Mouse (Mus musculus): ENCODE results near the gene Msh2. TPM values are rescaled to one million over a fixed set of nuclear protein-coding genes. Genes with fewer than 3 reads are reported as not detected.

The Msh2 gene
- polyA plus RNA-seq, 1 experiment: 6.0 TPM

DNA sequence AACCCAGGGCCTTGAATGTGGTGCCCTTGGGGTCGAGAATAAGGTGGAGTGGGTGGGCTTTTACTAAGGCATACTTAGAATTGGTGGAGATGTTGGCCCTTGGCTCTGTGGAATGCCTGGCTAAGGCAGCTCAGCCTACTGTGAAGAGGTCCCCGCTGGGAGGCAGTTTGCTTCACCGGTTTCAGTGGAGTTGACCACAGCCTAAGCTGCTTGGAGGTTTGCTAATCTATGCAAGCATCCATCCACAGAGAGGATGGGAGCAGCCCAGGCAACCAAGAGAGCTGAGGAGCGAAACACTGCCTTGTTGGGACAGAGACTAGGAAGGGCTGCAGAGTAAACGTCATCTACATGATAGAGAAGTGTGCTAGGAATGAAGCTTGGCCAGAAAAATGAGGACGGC is 24.7 kb downstream of the Msh2 start:
- WGBS: 84% methylated on average over 6 of the region's 6 CpGs

GRCm38 (mm10) chr17:87698996-87699765 is 27.1 kb downstream of the Msh2 start:
- 58% methylated on average over 16 of the region's 16 CpGs for WGBS

More for the DNA sequence above, 24.7 kb downstream of the Msh2 start:
- DNase-seq (ENCODE audit: low read depth, low spot score): no peak

GRCm38 (mm10) chr17:87700101-87700500 is 28.0 kb downstream of the Msh2 start:
- WGBS: 86% methylated on average over 8 of the region's 8 CpGs

More at GRCm38 (mm10) chr17:87698996-87699765, 27.1 kb downstream of the Msh2 start:
- peak; percentile 18 for DNase-seq (ENCODE audit: low read depth, low spot score)

GRCm38 (mm10) chr17:87724727-87725126 is 52.6 kb downstream of the Msh2 start:
- WGBS: 89% methylated on average over 7 of the region's 7 CpGs
- DNase-seq (ENCODE audit: low read depth, low spot score): no peak

More at GRCm38 (mm10) chr17:87700101-87700500, 28.0 kb downstream of the Msh2 start:
- DNase-seq (ENCODE audit: low read depth, low spot score): no peak

GRCm38 (mm10) chr17:87726489-87727356 is 54.6 kb downstream of the Msh2 start:
- no peak for DNase-seq (ENCODE audit: low read depth, low spot score)
- WGBS: 88% methylated on average over 12 of the region's 12 CpGs

- 73% methylated on average over 4 of the region's 4 CpGs for WGBS
- no peak for DNase-seq (ENCODE audit: low read depth, low spot score)
Observed at GRCm38 (mm10) chr17:87731962-87732361, 59.8 kb downstream of the Msh2 start.

DNA sequence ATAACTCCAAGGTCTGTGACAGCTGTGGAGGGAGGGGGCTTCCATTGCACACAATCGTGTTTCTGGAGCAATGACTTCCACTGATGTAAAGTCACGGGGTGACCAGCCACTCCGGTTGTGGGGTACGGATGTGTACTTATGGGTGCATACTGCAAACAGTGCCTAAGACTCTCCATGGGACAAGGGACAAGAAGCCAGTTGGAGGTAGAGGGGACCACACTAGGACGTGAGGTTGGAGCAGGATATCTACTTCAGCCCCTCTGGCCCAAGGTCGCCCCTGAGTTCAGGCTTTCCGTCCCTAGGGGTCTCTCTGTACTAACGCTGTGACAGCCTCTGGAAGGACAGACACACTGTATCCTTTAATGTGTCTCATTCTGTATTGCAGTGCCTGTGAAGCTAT is 62.3 kb downstream of the Msh2 start:
- no peak for DNase-seq (ENCODE audit: low read depth, low spot score)
- 85% methylated on average over 8 of the region's 8 CpGs for WGBS

GRCm38 (mm10) chr17:87737144-87737543 is 65.0 kb downstream of the Msh2 start:
- no peak for DNase-seq (ENCODE audit: low read depth, low spot score)
- 81% methylated on average over 3 of the region's 3 CpGs for WGBS

GRCm38 (mm10) chr17:87739835-87740234 is 67.7 kb downstream of the Msh2 start:
- WGBS: 45% methylated on average over 1 of the region's 1 CpGs
- DNase-seq (ENCODE audit: low read depth, low spot score): no peak

DNA sequence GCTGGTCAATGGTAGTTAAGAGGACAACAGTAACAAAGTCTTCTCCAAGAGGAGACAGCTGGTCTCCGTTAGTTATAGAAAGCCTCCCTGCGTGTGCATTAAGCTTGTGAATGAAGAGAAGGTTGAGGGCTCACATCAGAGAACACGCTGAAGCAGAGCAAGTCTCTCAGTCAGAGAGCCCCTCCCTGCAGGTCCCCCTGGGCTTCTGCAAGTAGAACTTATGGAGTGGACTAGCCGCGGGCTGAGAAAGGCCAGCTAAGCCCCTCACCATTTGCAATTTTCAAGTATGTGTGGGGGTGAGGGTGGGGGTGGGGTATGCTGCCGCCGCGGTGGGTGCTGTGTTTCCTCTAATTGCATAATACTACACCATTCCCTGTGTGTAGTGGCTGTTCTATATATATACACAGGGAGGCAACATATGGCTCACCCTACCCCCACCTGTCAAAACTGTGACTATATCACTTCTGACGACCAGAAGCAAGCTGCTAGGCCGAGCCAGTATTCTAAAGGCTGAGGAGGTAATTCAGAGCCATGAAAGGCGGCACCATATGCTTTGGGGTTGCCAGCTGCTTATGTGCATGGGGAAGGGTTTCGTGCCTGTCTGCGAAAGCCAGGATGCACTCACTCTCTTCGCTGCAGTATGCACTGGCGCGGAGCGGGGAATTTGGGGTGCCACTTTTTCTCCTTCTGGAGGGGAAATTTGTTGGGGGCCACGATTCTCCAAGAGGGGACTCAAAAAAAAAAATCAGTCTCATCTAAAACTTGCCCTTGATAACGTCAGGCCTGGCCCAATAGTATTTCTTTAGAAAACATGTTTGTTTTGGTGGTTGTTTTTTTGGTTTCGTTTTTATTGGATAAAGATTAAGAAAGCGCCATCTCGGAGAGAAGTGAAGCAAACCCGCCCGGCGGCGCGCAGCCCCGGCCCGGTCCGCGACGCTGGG is 73.1 kb downstream of the Msh2 start:
- DNase-seq (ENCODE audit: low read depth, low spot score): no peak
- WGBS: 19% methylated on average over 32 of the region's 32 CpGs

GRCm38 (mm10) chr17:87745926-87746888 is 74.1 kb downstream of the Msh2 start:
- WGBS: 4% methylated on average over 101 of the region's 101 CpGs
- DNase-seq (ENCODE audit: low read depth, low spot score): no peak

- DNase-seq (ENCODE audit: low read depth, low spot score): no peak
- 65% methylated on average over 4 of the region's 4 CpGs for WGBS
Observed at GRCm38 (mm10) chr17:87760315-87760714, 88.2 kb downstream of the Msh2 start.

GRCm38 (mm10) chr17:87763146-87763545 is 91.0 kb downstream of the Msh2 start:
- 52% methylated on average over 7 of the region's 7 CpGs for whole genome bisulfite sequencing

DNA sequence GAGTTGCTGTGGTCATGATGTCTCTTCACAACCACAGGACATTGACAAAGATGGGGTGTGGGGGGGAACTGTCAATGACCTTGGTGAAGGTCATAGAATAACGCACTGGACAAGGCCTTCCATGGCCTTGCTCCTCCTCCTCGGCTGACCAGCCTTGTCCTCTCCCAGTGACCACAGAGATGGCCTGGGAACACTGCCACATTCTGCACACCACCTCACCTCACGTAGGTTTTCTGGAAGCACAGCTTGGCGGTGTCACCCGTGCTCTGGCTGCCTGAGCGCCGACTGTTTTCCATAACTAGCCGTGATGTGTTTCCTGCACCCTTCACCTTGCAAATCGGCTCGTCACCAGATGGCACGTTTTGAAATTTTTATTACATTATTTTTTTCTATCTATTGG is 92.9 kb downstream of the Msh2 start:
- no peak for DNase-seq (ENCODE audit: low read depth, low spot score)
- 90% methylated on average over 11 of the region's 11 CpGs for WGBS

More at GRCm38 (mm10) chr17:87763146-87763545, 91.0 kb downstream of the Msh2 start:
- no peak for DNase-seq (ENCODE audit: low read depth, low spot score)

GRCm38 (mm10) chr17:87766888-87767287 is 94.8 kb downstream of the Msh2 start:
- WGBS: 79% methylated on average over 6 of the region's 6 CpGs
- no peak for DNase-seq (ENCODE audit: low read depth, low spot score)

DNA sequence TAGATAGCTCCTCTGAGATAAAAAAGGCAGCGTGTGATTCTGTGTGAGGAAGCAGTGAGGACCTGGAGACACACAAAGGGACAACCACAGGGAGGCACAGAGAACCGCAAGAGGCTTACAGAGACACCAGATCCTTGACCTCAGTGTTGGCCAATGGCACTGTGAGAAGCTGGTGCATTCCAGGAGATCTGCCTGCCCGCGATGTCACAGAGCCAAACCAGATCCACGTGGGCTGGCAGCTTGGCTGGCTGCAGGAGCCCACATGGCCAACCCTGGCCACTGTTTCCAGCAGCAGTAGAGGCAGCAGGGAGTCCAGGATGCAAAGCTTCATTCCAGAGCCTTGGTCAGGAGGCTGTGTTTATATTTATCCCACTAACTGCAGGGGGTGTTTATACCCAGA is 98.6 kb downstream of the Msh2 start:
- 44% methylated on average over 5 of the region's 5 CpGs for WGBS
- DNase-seq (ENCODE audit: low read depth, low spot score): no peak

- no peak for DNase-seq (ENCODE audit: low read depth, low spot score)
- WGBS: 77% methylated on average over 3 of the region's 3 CpGs
Observed at GRCm38 (mm10) chr17:87773175-87773574, 101.0 kb downstream of the Msh2 start.

Data from large intestine, adult 2 months (tissue).